Mouse (Mus musculus) T-helper 1 cell (primary cell): ENCODE results near the gene Vipr2.

Experiments
- in situ Hi-C: fragments of 300-600 bp; cut with MboI, MseI; formaldehyde crosslinking; loops from one replicate; pipeline ENCODE4 v1.15.1; 2025; ENCODE audit warnings: high pct_unique_total_duplicates

The Vipr2 gene

GRCm38 (mm10) chr12:116152866-116153428 is 75.4 kb downstream of the Vipr2 start:
- in situ Hi-C loops: no loop called here

GRCm38 (mm10) chr12:116156792-116157532 is 79.4 kb downstream of the Vipr2 start:
- in situ Hi-C loops: no loop called here

- in situ Hi-C loops: no loop called here
These were observed 81.7 kb downstream of the Vipr2 start for GRCm38 (mm10) chr12:116159223-116159622.

- in situ Hi-C loops: no loop called here
These were observed 82.2 kb downstream of the Vipr2 start for GRCm38 (mm10) chr12:116159695-116160094.

GRCm38 (mm10) chr12:116165368-116165767 is 87.8 kb downstream of the Vipr2 start:
- in situ Hi-C loops: no loop called here

GRCm38 (mm10) chr12:116169666-116170065 is 92.1 kb downstream of the Vipr2 start:
- in situ Hi-C loops: no loop called here

- in situ Hi-C loops: no loop called here
These were observed 99.4 kb downstream of the Vipr2 start for GRCm38 (mm10) chr12:116176930-116177329.

GRCm38 (mm10) chr12:116181436-116182050 is 104.0 kb downstream of the Vipr2 start:
- in situ Hi-C loops: no loop called here

GRCm38 (mm10) chr12:116182376-116182775 is 104.8 kb downstream of the Vipr2 start:
- in situ Hi-C loops: no loop called here

- in situ Hi-C loops: no loop called here
These were observed 105.8 kb downstream of the Vipr2 start for GRCm38 (mm10) chr12:116183212-116183935.

GRCm38 (mm10) chr12:116193952-116194351 is 116.4 kb downstream of the Vipr2 start:
- in situ Hi-C loops: no loop called here

- in situ Hi-C loops: no loop called here
These were observed 117.1 kb downstream of the Vipr2 start for GRCm38 (mm10) chr12:116194641-116195040.
